Mouse (Mus musculus) right cerebral cortex, postnatal 10 days (tissue): Measurements from ENCODE around the gene Krtap10-4.
"Not testable (repeated sequence)": the region's sequence is repeated elsewhere in the genome, so short reads cannot be mapped to it uniquely, and the experiment has no call there.

Experiments used
- DNase-seq, 2 experiments: peaks; one replicate each; pipeline ENCODE4 v3.0.0; 2021; ENCODE audit warnings: low spot score in 2 of 2

Krtap10-4 gene

GRCm38 (mm10) chr10:77826951-77827350, at the start of gene Krtap10-4:
Krtap10-4 (minus strand) TSS chr10:77827095.
- DNase-seq: no peak

- DNase-seq: no peak
Observed at GRCm38 (mm10) chr10:77869651-77870050, 42.8 kb upstream of the Krtap10-4 start.

- DNase-seq: no peak
Observed at GRCm38 (mm10) chr10:77867546-77867945, 40.7 kb upstream of the Krtap10-4 start.

GRCm38 (mm10) chr10:77864762-77865143, 37.9 kb upstream of the Krtap10-4 start:
- no peak for DNase-seq

- no peak for DNase-seq
Observed at GRCm38 (mm10) chr10:77864067-77864761, 37.3 kb upstream of the Krtap10-4 start.

GRCm38 (mm10) chr10:77861675-77862074, 34.8 kb upstream of the Krtap10-4 start, which contains the start of gene Gm3285:
Gm3285 (plus strand) TSS chr10:77861975.
- no peak for DNase-seq

GRCm38 (mm10) chr10:77852559-77852958, 25.7 kb upstream of the Krtap10-4 start, which contains the start of gene Gm10318:
Gm10318 (plus strand) TSS chr10:77852859.
- no peak for DNase-seq

GRCm38 (mm10) chr10:77847538-77847937, 20.6 kb upstream of the Krtap10-4 start:
- DNase-seq: no peak

GRCm38 (mm10) chr10:77846961-77847360, 20.1 kb upstream of the Krtap10-4 start:
- DNase-seq: no peak

- no peak for DNase-seq
Observed at GRCm38 (mm10) chr10:77846503-77846902, 19.6 kb upstream of the Krtap10-4 start, which contains the start of gene Gm36176. Gm36176 (plus strand) TSS chr10:77846803.

- no peak for DNase-seq
Observed at GRCm38 (mm10) chr10:77839006-77839405, 12.1 kb upstream of the Krtap10-4 start.

GRCm38 (mm10) chr10:77835647-77836046, 8.8 kb upstream of the Krtap10-4 start, which contains the start of gene Krtap10-10:
Krtap10-10 (plus strand) TSS chr10:77835947.
- no peak for DNase-seq

GRCm38 (mm10) chr10:77819203-77819602, 7.7 kb downstream of the Krtap10-4 start:
- DNase-seq: no peak

GRCm38 (mm10) chr10:77818523-77818922, 8.4 kb downstream of the Krtap10-4 start:
- DNase-seq: no peak

GRCm38 (mm10) chr10:77815514-77815913, 11.4 kb downstream of the Krtap10-4 start:
- peak in 1 of 2 experiments; percentile 38 for DNase-seq

- no peak for DNase-seq
Observed at GRCm38 (mm10) chr10:77814382-77814781, 12.5 kb downstream of the Krtap10-4 start, which contains the start of gene Gm2696. Gm2696 (plus strand) TSS chr10:77814682.

- DNase-seq: no peak
Observed at GRCm38 (mm10) chr10:77811743-77812142, 15.2 kb downstream of the Krtap10-4 start, which contains the start of gene Gm9507. Gm9507 (minus strand) TSS chr10:77811843.

- no peak for DNase-seq
Observed at GRCm38 (mm10) chr10:77804095-77804494, 22.8 kb downstream of the Krtap10-4 start.

- no peak for DNase-seq
Observed at GRCm38 (mm10) chr10:77798921-77799508, 27.9 kb downstream of the Krtap10-4 start, which contains the start of gene Gm19668. Gm19668 (minus strand) TSS chr10:77799133.

GRCm38 (mm10) chr10:77798164-77798920, 28.6 kb downstream of the Krtap10-4 start:
- DNase-seq: not testable (repeated sequence)

GRCm38 (mm10) chr10:77797677-77798076, 29.2 kb downstream of the Krtap10-4 start:
- DNase-seq: no peak

- no peak for DNase-seq
Observed at GRCm38 (mm10) chr10:77794976-77795375, 31.9 kb downstream of the Krtap10-4 start, which contains the start of gene Gm9639. Gm9639 (minus strand) TSS chr10:77795076.
